Mouse (Mus musculus) bone marrow macrophage, adult 2 months (primary cell): ENCODE data around the gene Zfp663. TPM values are rescaled to one million over a fixed set of nuclear protein-coding genes. Genes with fewer than 3 reads are reported as not detected.

Experiments used
- H3K27ac ChIP-seq: 2 replicates; pipeline ENCODE4 v1.5.1; 2012; ENCODE audit warnings: low read depth, low read length; ENCODE audit not compliant: insufficient read depth
- H3K4me1 ChIP-seq: 2 replicates; pipeline ENCODE4 v1.6.1; 2012; ENCODE audit warnings: low read length; ENCODE audit not compliant: control insufficient read depth, insufficient read depth
- H3K4me3 ChIP-seq: 2 replicates; pipeline ENCODE4 v1.5.1; 2012; ENCODE audit warnings: mild to moderate bottlenecking, low read length, moderate library complexity; ENCODE audit not compliant: insufficient read depth
- CTCF ChIP-seq: IDR thresholded peaks from 2 replicates; pipeline ENCODE4 v1.5.1; 2012; ENCODE audit warnings: low read depth, mild to moderate bottlenecking, low read length, moderate library complexity
- POLR2A ChIP-seq: IDR thresholded peaks from 2 replicates; pipeline ENCODE4 v1.6.1; 2012; ENCODE audit warnings: mild to moderate bottlenecking, low read depth, low read length, borderline replicate concordance
- polyA plus RNA-seq: library from polyadenylated mRNA; stranded (reverse); fragments of >200 nt; gene quantifications from 2 replicates; pipeline ENCODE4 v1.2.4, GENCODE M21; 2012; ENCODE audit not compliant: missing spikeins, insufficient read depth, insufficient read length

Zfp663 gene
- polyA plus RNA-seq: not detected in 2 replicates

DNA sequence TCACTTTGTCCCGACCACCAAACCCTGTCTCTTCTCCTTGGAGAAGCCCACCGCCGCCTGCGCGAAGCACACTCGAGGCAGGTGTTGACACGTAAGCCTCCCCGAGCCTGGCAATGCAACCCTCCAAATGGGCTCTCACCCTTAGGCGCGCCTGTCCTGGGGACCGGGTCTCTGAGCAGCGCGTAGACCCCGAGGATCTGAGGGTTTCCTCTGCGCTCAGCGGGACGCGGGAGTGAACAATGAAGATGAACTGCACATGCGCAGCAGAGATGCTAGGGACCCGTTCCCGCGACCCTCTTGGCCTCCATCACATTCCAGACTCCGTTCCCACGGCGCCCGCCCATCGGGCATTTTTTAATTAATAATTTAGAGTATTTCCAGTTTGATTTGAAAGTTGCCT lies at the start of gene Zfp663:
TSS of gene Zfp663 (minus strand) at position 234 of the 400 bp plus-strand sequence.
- Histone ChIP-seq H3K27ac (no peak within 1 kb of the TSS), H3K4me3 (peak within 1 kb of the TSS; percentile 19; the same call in 1 of the 2 replicates), H3K4me1 (peaks cover 5% of the 10 kb centered on the region; the same call in 1 of the 2 replicates)
- no peak for TF ChIP-seq CTCF
- no peak for TF ChIP-seq POLR2A

GRCm38 (mm10) chr2:165417291-165417690 lies 48.8 kb upstream of the Zfp663 start:
- Histone ChIP-seq H3K4me3 (no peak overlapping the region), H3K27ac (no peak overlapping the region), H3K4me1 (peaks cover 9% of the 10 kb centered on the region)
- no peak for TF ChIP-seq CTCF
- TF ChIP-seq POLR2A: no peak

DNA sequence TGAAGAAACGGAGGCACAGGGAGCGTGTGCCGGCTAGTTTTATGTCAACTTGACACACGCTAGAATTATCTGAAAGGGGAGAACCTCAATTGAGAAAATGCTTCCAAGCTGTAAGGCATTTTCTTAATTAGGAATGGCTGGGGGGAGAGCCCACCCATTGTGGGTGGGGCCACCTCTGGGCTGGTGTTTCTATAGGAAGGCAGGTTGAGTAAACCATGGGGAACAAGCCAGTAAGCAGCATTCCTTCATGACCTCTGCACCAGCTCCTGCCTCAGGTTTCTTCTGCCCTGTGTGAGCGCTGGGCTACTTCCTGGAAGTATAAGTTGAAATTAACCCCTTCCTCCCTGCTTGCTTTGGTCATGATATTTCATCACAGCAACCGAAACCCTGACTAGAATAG lies 47.3 kb upstream of the Zfp663 start:
- Histone ChIP-seq H3K4me3 (no peak overlapping the region), H3K4me1 (peaks cover 9% of the 10 kb centered on the region), H3K27ac (no peak overlapping the region)
- TF ChIP-seq POLR2A (no peak), CTCF (no peak)

DNA sequence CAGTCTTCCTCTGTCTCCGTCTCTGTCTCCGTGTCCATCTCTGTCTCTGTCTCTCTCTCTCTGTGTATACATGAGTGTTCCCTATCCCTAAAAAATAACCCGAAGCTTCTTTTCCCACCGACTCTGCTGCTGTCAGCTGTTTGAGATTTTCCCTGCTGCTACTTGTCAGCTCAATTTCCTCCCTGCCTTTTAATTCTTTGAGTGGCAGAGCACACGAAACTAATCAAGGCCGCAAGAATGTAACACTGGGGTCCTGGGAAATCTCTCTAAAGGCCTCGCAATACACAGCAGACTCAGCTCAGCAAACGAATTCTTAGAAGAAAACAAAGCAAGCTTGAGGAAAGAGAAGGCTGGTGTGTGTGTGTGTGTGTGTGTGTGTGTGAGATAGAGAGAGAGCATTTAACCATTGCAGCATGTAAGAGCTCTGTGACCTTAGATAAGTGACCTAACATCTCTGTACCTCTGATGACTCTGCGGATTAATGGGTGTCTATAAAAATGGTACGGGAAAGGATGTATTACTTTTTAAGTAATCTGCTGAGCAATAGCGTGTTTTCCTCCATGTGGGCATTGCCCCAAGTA lies 46.7 kb upstream of the Zfp663 start:
- Histone ChIP-seq H3K4me3 (no peak overlapping the region), H3K27ac (no peak overlapping the region), H3K4me1 (peaks cover 9% of the 10 kb centered on the region)
- no peak for TF ChIP-seq POLR2A
- TF ChIP-seq CTCF: no peak

GRCm38 (mm10) chr2:165414321-165414720 lies 45.8 kb upstream of the Zfp663 start:
- TF ChIP-seq CTCF (no peak), POLR2A (no peak)
- peaks cover 7% of the 10 kb centered on the region for H3K4me1 ChIP-seq
- no peak overlapping the region for H3K4me3 ChIP-seq
- H3K27ac ChIP-seq: no peak overlapping the region

- peaks cover 5% of the 10 kb centered on the region for H3K4me1 ChIP-seq
- no peak overlapping the region for H3K27ac ChIP-seq
- H3K4me3 ChIP-seq: no peak overlapping the region
- no peak for TF ChIP-seq POLR2A
- no peak for TF ChIP-seq CTCF
Observed at GRCm38 (mm10) chr2:165413884-165414283, 45.4 kb upstream of the Zfp663 start.

- Histone ChIP-seq H3K4me3 (no peak overlapping the region), H3K27ac (no peak overlapping the region)
- no peak for TF ChIP-seq POLR2A
- peak; percentile 76 for TF ChIP-seq CTCF
Observed at GRCm38 (mm10) chr2:165407700-165408301, 39.3 kb upstream of the Zfp663 start.

GRCm38 (mm10) chr2:165405351-165405750 lies 36.8 kb upstream of the Zfp663 start:
- TF ChIP-seq POLR2A: no peak
- TF ChIP-seq CTCF: no peak

More at GRCm38 (mm10) chr2:165407700-165408301, 39.3 kb upstream of the Zfp663 start:
- peaks cover 50% of the 10 kb centered on the region for H3K4me1 ChIP-seq

DNA sequence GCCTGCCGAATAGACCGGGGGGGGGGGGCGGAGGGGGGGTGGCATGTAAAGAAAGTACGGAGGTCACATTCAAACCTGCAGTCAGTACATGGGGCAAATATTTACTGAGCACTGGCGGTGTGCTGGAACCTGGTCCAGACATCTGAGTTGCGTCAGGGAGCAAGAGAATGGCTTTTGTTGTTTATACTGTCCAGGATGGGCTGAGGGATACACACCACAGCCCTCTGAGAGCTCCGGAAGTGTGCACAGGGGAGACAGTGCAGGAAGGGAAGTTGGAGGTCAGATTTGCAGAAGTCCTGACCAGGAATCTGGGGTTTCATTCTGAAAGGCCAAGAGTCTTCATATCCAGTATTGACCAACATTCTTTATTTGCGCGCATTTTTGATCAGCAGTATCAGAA lies 36.4 kb upstream of the Zfp663 start:
- TF ChIP-seq CTCF: no peak
- no peak for TF ChIP-seq POLR2A
- Histone ChIP-seq H3K4me1 (peaks cover 76% of the 10 kb centered on the region), H3K27ac (peak overlapping the region; percentile 96), H3K4me3 (peak overlapping the region; percentile 14; the same call in 1 of the 2 replicates)

More at GRCm38 (mm10) chr2:165405351-165405750, 36.8 kb upstream of the Zfp663 start:
- Histone ChIP-seq H3K4me1 (peaks cover 72% of the 10 kb centered on the region), H3K4me3 (peak overlapping the region; percentile 14; the same call in 1 of the 2 replicates), H3K27ac (peak overlapping the region; percentile 96)

DNA sequence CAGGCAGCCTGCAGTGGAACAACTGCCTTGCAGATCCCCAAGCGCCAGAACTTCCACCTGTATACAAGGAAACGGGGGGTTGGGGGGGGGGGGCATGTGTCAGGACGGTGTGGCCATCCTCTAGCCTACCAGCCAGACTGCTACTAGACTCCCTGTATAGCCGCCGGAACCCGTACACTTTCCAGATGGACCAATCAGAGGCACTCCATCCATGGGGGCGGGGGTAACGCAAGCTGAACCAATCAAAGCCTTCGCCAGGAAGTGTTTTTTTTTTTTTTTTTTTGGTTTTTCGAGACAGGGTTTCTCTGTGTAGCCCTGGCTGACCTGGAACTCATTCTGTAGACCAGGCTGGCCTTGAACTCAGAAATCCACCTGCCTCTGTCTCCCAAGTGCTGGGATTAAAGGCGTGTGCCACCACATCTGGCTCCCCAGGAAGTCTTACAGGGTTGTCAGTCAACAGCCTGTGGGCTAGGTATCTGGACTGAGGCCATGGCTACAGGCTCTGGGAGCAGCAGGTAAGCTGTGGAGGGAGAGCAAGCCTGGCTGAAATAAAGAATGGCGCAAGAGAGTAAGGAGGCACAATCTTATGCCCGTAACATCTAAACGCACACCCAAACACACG lies 29.7 kb upstream of the Zfp663 start:
- H3K27ac ChIP-seq: no peak overlapping the region

More for the DNA sequence above, 29.7 kb upstream of the Zfp663 start:
- Histone ChIP-seq H3K4me3 (no peak overlapping the region), H3K4me1 (peaks cover 32% of the 10 kb centered on the region)
- TF ChIP-seq CTCF (no peak), POLR2A (no peak)
